8 mouse cellular contexts compared by ENCODE assay signal in the genomic region with DNA sequence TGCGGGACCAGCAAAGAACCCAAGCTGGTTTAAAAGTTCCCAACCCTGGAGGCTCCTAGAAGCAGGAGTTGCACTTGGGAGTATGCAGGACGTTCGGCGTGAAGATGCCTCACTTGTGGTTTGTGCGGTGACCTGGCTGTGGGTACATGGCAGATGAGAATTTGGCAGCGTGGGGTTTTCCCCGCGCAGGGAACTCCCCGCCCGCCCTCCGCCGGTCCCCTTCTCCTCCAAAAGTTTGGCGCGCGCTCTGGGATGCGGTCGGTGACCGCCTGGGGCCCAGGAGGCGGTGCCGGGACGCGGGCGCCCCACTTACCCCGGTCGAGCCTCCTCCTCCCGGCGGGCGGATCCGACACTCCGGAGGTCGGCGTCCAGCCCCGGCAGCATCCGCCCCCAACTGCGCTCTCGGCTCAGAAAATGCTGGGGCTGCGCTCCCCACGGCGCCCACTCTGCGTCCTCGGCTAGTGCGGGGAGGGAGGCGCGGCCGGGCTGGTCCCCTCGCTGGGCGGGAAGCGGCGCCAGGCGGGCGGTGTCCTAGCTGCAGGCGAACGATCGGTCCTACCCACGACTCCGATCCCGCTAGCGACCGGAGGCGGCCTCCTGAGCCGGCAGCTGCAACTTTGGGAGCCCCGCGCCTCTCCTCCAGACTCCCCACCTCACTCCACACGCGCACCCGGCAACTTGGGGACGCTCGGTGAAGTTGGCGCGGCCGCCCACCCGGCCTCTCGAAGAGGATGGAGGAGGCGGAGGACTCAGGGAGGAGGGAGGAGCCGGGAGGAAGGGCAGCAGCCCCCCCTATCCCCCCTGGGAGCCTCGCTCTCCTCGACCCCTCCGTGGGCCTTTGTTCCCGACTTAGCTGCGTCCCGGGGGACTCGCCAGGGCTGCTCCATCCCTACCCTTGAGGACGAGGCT. TPM values are rescaled to one million over a fixed set of nuclear protein-coding genes. Genes with fewer than 3 reads are reported as not detected.
DNase-seq lines count a peak whose midpoint lies in the region; ATAC-seq lines count a peak whose summit lies in the region.

TSS of gene Chst3 (minus strand) at position 670 of the 909 bp plus-strand sequence.

- H3K27me3 ChIP-seq in forebrain, embryonic 15.5 days = no peaks in the 10 kb centered on the region
- H3K27me3 ChIP-seq in hindbrain, embryonic 12.5 days = peaks cover 18% of the 10 kb centered on the region
- H3K27me3 ChIP-seq in limb, embryonic 15.5 days = no peaks in the 10 kb centered on the region
- no peaks in the 10 kb centered on the region; the same call in 1 of the 2 replicates for H3K27me3 ChIP-seq in midbrain, embryonic 14.5 days (ENCODE audit: control insufficient read depth, insufficient read depth, low read length)
- H3K27me3 ChIP-seq in stomach, embryonic 15.5 days (replicated peaks) = peaks cover 18% of the 10 kb centered on the region; the same call in 1 of the 2 replicates

- peak within 1 kb of the TSS; percentile 52 for H3K4me3 ChIP-seq in forebrain, embryonic 15.5 days
- H3K4me3 ChIP-seq in hindbrain, embryonic 12.5 days = peak within 1 kb of the TSS; percentile 47
- H3K4me3 ChIP-seq in limb, embryonic 15.5 days = peak within 1 kb of the TSS; percentile 70
- H3K4me3 ChIP-seq in midbrain, embryonic 14.5 days (replicated peaks; ENCODE audit: low read depth, low read length) = peak within 1 kb of the TSS; percentile 51
- H3K4me3 ChIP-seq in stomach, embryonic 15.5 days (replicated peaks) = peak within 1 kb of the TSS; percentile 62

- H3K27ac ChIP-seq in forebrain, embryonic 15.5 days (replicated peaks) = peak within 1 kb of the TSS; percentile 58
- peak within 1 kb of the TSS; percentile 60 for H3K27ac ChIP-seq in hindbrain, embryonic 12.5 days
- H3K27ac ChIP-seq in limb, embryonic 15.5 days = peak within 1 kb of the TSS; percentile 89
- peak within 1 kb of the TSS; percentile 55 for H3K27ac ChIP-seq in midbrain, embryonic 14.5 days (replicated peaks; ENCODE audit: low read depth, low read length)
- peak within 1 kb of the TSS; percentile 89 for H3K27ac ChIP-seq in stomach, embryonic 15.5 days

- peak within 1 kb of the TSS; percentile 88 for H3K4me2 ChIP-seq in forebrain, embryonic 15.5 days (replicated peaks)
- peak within 1 kb of the TSS; percentile 67 for H3K4me2 ChIP-seq in hindbrain, embryonic 12.5 days (replicated peaks)
- peak within 1 kb of the TSS; percentile 67 for H3K4me2 ChIP-seq in limb, embryonic 15.5 days
- peak within 1 kb of the TSS; percentile 98 for H3K4me2 ChIP-seq in midbrain, embryonic 14.5 days (ENCODE audit: low read length)
- peak within 1 kb of the TSS; percentile 75 for H3K4me2 ChIP-seq in stomach, embryonic 15.5 days

- H3K36me3 ChIP-seq in forebrain, embryonic 15.5 days = no peaks in the 10 kb centered on the region
- no peaks in the 10 kb centered on the region for H3K36me3 ChIP-seq in hindbrain, embryonic 12.5 days
- no peaks in the 10 kb centered on the region for H3K36me3 ChIP-seq in limb, embryonic 15.5 days
- no peaks in the 10 kb centered on the region for H3K36me3 ChIP-seq in midbrain, embryonic 14.5 days (ENCODE audit: control insufficient read depth, insufficient read depth, low read length)
- no peaks in the 10 kb centered on the region for H3K36me3 ChIP-seq in stomach, embryonic 15.5 days

- ATAC-seq in activated CD4-positive, CD25-positive, alpha-beta regulatory T cell, adult 4 months = peak; percentile 23
- peak; percentile 75 for ATAC-seq in forebrain, embryonic 15.5 days (replicated peaks)
- peak; percentile 81 for ATAC-seq in hindbrain, embryonic 12.5 days (ENCODE audit: low FRiP score)
- peak; percentile 70 for ATAC-seq in limb, embryonic 15.5 days (ENCODE audit: insufficient number of reproducible peaks, low FRiP score, low TSS enrichment, low read depth)
- ATAC-seq in midbrain, embryonic 14.5 days (ENCODE audit: low FRiP score, low TSS enrichment) = peak; percentile 73
- peak; percentile 72 for ATAC-seq in stomach, embryonic 15.5 days (ENCODE audit: insufficient read depth, low FRiP score, low read depth)
- ATAC-seq in megakaryocyte-erythroid progenitor cell, adult 5-6 weeks (replicated peaks; ENCODE audit: low FRiP score, low TSS enrichment, poor library complexity, severe bottlenecking) = no peak

- H3K4me1 ChIP-seq in forebrain, embryonic 15.5 days = peaks cover 28% of the 10 kb centered on the region
- peaks cover 43% of the 10 kb centered on the region for H3K4me1 ChIP-seq in hindbrain, embryonic 12.5 days
- peaks cover 49% of the 10 kb centered on the region for H3K4me1 ChIP-seq in limb, embryonic 15.5 days
- peaks cover 23% of the 10 kb centered on the region for H3K4me1 ChIP-seq in midbrain, embryonic 14.5 days (ENCODE audit: control insufficient read depth, insufficient read depth, low read length)
- peaks cover 23% of the 10 kb centered on the region for H3K4me1 ChIP-seq in stomach, embryonic 15.5 days

- under 1% methylated on average over 70 of the region's 83 CpGs for WGBS in forebrain, embryonic 15.5 days
- WGBS in hindbrain, embryonic 12.5 days = under 1% methylated on average over 77 of the region's 83 CpGs
- WGBS in limb, embryonic 15.5 days = under 1% methylated on average over 75 of the region's 83 CpGs
- under 1% methylated on average over 74 of the region's 83 CpGs for WGBS in midbrain, embryonic 14.5 days
- WGBS in stomach, embryonic 15.5 days = under 1% methylated on average over 75 of the region's 83 CpGs

- H3K9ac ChIP-seq in forebrain, embryonic 15.5 days (replicated peaks) = peak within 1 kb of the TSS; percentile 62
- peak within 1 kb of the TSS; percentile 67 for H3K9ac ChIP-seq in hindbrain, embryonic 12.5 days
- peak within 1 kb of the TSS; percentile 72 for H3K9ac ChIP-seq in limb, embryonic 15.5 days
- peak within 1 kb of the TSS; percentile 57 for H3K9ac ChIP-seq in midbrain, embryonic 14.5 days (replicated peaks; ENCODE audit: low read length)
- H3K9ac ChIP-seq in stomach, embryonic 15.5 days = peak within 1 kb of the TSS; percentile 58

- H3K9me3 ChIP-seq in forebrain, embryonic 15.5 days = no peaks in the 10 kb centered on the region
- H3K9me3 ChIP-seq in hindbrain, embryonic 12.5 days (replicated peaks) = no peaks in the 10 kb centered on the region
- no peaks in the 10 kb centered on the region for H3K9me3 ChIP-seq in limb, embryonic 15.5 days
- H3K9me3 ChIP-seq in midbrain, embryonic 14.5 days (ENCODE audit: control insufficient read depth, low read length) = no peaks in the 10 kb centered on the region
- H3K9me3 ChIP-seq in stomach, embryonic 15.5 days = no peaks in the 10 kb centered on the region

- DNase-seq in B cell, adult 2 months = peak; percentile 74 to 77
- peak; percentile 75 for DNase-seq in midbrain, embryonic 14.5 days

RNA-seq across cellular contexts. Expression of gene Chst3, which starts in this region (rescaled TPM):
- polyA plus RNA-seq in activated CD4-positive, CD25-positive, alpha-beta regulatory T cell, adult 4 months (2017; shearing (Covaris generic)) = under 1 TPM in 1 of 2 experiments, not detected in 1; 0.45 TPM
- polyA plus RNA-seq in forebrain, embryonic 15.5 days (2015; fragmentation: Nextera tagmentation; extraction: Ambion mirVana) = 1.2 and 1.5 TPM in 2 replicates
- polyA plus RNA-seq in hindbrain, embryonic 12.5 days (2016; fragmentation: Nextera tagmentation; extraction: Ambion mirVana) = 3.2 and 3.7 TPM in 2 replicates
- polyA plus RNA-seq in limb, embryonic 15.5 days (2015; fragmentation: Nextera tagmentation; extraction: Ambion mirVana) = 2.7 and 3.0 TPM in 2 replicates
- polyA plus RNA-seq in midbrain, embryonic 14.5 days (2014; fragmentation: Nextera tagmentation; extraction: Ambion mirVana) = 0.86 and 0.94 TPM in 2 replicates
- 2.2 and 2.3 TPM in 2 replicates for polyA plus RNA-seq in stomach, embryonic 15.5 days (2015; fragmentation: Nextera tagmentation; extraction: Ambion mirVana)
- 0.40 and 5.4 TPM in 2 replicates for total RNA-seq in megakaryocyte-erythroid progenitor cell, adult 5-6 weeks (2014; fragmentation: Nextera tagmentation)
- 0.11 TPM in 1 of 2 replicates, not detected in the other for total RNA-seq in megakaryocyte-erythroid progenitor cell, adult 5-6 weeks (2017)

Comparison
In these comparisons a context has a peak if more than half of its experiments do, and no peak if none do; other contexts are left out.
1. Peak in ATAC-seq in activated CD4-positive, CD25-positive, alpha-beta regulatory T cell, adult 4 months; RNA of the gene not detected or under 1 TPM.
2. Peak in DNase-seq, ATAC-seq, H3K4me3 ChIP-seq, H3K27ac ChIP-seq, H3K9ac ChIP-seq and H3K4me2 ChIP-seq in midbrain, embryonic 14.5 days; RNA of the gene not detected or under 1 TPM.